Mouse (Mus musculus) stomach, postnatal 0 days (tissue): Measurements from ENCODE around the gene Ptprm.

Experiments
- CTCF ChIP-seq: IDR thresholded peaks from 2 replicates; pipeline ENCODE4 v1.5.1; 2016; ENCODE audit warnings: antibody characterized with exemption, low read depth, mild to moderate bottlenecking, moderate library complexity
- EP300 ChIP-seq: optimal IDR thresholded peaks from 2 replicates; pipeline ENCODE3; 2016; ENCODE audit warnings: antibody characterized with exemption

DNA sequence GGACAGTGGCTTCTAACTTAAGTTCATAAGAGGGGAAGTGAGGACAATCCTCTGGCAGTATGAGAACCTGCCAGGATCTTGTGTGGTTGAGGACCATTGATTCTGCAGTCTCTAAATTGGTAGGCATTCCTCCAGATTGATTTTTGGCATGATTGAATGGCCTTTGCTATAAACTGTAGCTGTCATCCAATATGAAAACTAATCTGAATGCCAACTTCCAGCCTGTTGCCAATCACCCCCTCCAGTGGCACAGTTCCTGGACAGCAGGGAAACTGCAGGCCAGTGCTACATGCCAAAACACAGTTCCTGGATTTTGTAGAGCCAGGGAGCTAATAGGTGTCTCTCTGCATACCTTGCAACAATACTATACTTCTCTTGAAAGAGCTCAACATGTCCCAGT, 495.5 kb downstream of the Ptprm start:
- no peak for TF ChIP-seq CTCF
- no peak for TF ChIP-seq EP300
